Mouse (Mus musculus): ENCODE measurements at regions not wholly inside any gene's neighbourhood (a gene's known extent, or its start where the extent isn't known, plus 50 kb on each side); places are given as distances from the start of the nearest gene placed in this dataset.

DNA sequence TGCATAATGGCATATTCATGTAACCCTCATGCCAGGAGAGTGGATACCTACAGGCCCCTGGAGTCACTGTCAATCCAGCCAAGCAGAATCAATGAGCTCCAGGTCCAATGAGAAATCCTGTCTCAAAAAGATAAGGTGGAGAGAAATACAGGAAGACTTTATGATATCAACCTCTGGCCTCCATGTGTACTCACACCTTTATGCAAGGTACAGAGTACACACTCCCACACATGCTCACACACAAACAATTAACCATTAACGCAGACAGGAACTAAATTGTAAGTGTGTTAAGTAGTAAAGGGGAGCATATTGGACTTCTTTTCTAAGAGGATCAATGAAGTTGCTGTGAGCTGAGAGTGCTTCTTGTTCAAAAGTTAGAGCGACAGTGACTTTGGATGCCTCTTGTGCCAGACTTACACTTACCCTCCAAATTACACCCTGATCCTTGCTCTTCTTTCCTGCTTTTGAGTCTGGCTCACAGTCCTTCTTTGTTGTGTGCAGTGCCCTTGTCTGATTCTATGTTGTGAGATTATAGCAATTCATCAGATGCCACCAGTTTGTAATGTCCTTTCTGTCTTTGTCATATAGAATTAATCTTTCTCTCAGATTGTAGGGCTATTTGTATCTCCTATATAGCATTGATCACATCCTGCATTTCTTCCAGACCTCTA lies 153.5 kb downstream of the Dnajb9 start:
- no peak for TF ChIP-seq CTCF (IDR thresholded peaks at IDR 0.05)
- no peak for TF ChIP-seq EP300 (IDR thresholded peaks at IDR 0.05)
- no peaks in the 10 kb centered on the region for H3K27me3 ChIP-seq (replicated peaks; ENCODE audit: insufficient read depth, low read length)
- DNase-seq (ENCODE audit: low spot score) (no peak), ATAC-seq (no peak)
- H3K4me1 ChIP-seq (ENCODE audit: insufficient read depth, low read depth, low read length): no peaks in the 10 kb centered on the region
- H3K36me3 ChIP-seq (ENCODE audit: insufficient read depth, low read length): no peaks in the 10 kb centered on the region
- 88% methylated on average over 2 of the region's 2 CpGs for WGBS
- no peak overlapping the region for H3K4me2 ChIP-seq (replicated peaks; ENCODE audit: low read depth, low read length)
- H3K9ac ChIP-seq (replicated peaks; ENCODE audit: low read depth): no peak overlapping the region
- H3K27ac ChIP-seq (ENCODE audit: low read length): no peak overlapping the region
- no peak overlapping the region for H3K4me3 ChIP-seq (ENCODE audit: low read depth, low read length)
- H3K9me3 ChIP-seq (ENCODE audit: low read length): no peaks in the 10 kb centered on the region

GRCm38 (mm10) chr12:44045806-44046205 lies 164.3 kb downstream of the Dnajb9 start:
- DNase-seq (ENCODE audit: low spot score): no peak
- H3K9ac ChIP-seq (replicated peaks; ENCODE audit: low read depth): no peak overlapping the region
- no peaks in the 10 kb centered on the region for H3K27me3 ChIP-seq (replicated peaks; ENCODE audit: insufficient read depth, low read length)
- 48% methylated on average over 2 of the region's 2 CpGs for WGBS
- no peak overlapping the region for H3K4me3 ChIP-seq (ENCODE audit: low read depth, low read length)
- TF ChIP-seq EP300 (IDR thresholded peaks at IDR 0.05): no peak
- no peak for TF ChIP-seq CTCF (IDR thresholded peaks at IDR 0.05)
- H3K4me1 ChIP-seq (ENCODE audit: insufficient read depth, low read depth, low read length): no peaks in the 10 kb centered on the region
- no peaks in the 10 kb centered on the region for H3K36me3 ChIP-seq (ENCODE audit: insufficient read depth, low read length)
- ATAC-seq: no peak
- no peaks in the 10 kb centered on the region for H3K9me3 ChIP-seq (ENCODE audit: low read length)
- no peak overlapping the region for H3K4me2 ChIP-seq (replicated peaks; ENCODE audit: low read depth, low read length)
- no peak overlapping the region for H3K27ac ChIP-seq (ENCODE audit: low read length)

GRCm38 (mm10) chr12:44044388-44045105 lies 165.6 kb downstream of the Dnajb9 start:
- Histone ChIP-seq H3K4me2 (replicated peaks; ENCODE audit: low read depth, low read length) (no peak overlapping the region), H3K9me3 (ENCODE audit: low read length) (no peaks in the 10 kb centered on the region), H3K4me1 (ENCODE audit: insufficient read depth, low read depth, low read length) (no peaks in the 10 kb centered on the region), H3K27me3 (replicated peaks; ENCODE audit: insufficient read depth, low read length) (no peaks in the 10 kb centered on the region), H3K36me3 (ENCODE audit: insufficient read depth, low read length) (no peaks in the 10 kb centered on the region), H3K9ac (replicated peaks; ENCODE audit: low read depth) (no peak overlapping the region), H3K27ac (ENCODE audit: low read length) (no peak overlapping the region), H3K4me3 (ENCODE audit: low read depth, low read length) (no peak overlapping the region)
- TF ChIP-seq CTCF (IDR thresholded peaks at IDR 0.05) (no peak), EP300 (IDR thresholded peaks at IDR 0.05) (no peak)
- DNase-seq (ENCODE audit: low spot score): no peak
- no peak for ATAC-seq
- WGBS: 74% methylated on average over 14 of the region's 14 CpGs

DNA sequence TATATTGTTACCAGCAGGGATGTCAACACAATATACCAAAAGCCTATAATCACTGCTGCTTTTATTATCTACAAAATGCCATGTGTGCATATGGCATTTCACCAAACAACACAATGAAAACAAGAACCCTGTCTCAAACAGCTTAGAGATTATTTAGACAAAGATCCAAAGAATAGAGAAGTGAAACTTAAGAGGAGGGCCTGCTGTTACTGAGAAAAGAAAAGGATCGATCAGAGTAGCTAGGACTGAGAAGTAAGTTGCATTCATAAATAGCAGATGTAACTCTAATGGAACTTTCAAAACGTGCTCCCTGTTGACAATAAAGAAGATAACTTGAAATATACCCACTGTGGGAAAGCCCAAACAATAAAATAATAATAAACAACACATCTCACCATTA lies 203.3 kb downstream of the Dnajb9 start:
- DNase-seq (ENCODE audit: low spot score) (no peak), ATAC-seq (no peak)
- 52% methylated on average over 2 of the region's 2 CpGs for WGBS
- no peaks in the 10 kb centered on the region for H3K9me3 ChIP-seq (ENCODE audit: low read length)
- TF ChIP-seq EP300 (IDR thresholded peaks at IDR 0.05) (no peak), CTCF (IDR thresholded peaks at IDR 0.05) (no peak)
- no peak overlapping the region for H3K4me3 ChIP-seq (ENCODE audit: low read depth, low read length)
- H3K9ac ChIP-seq (replicated peaks; ENCODE audit: low read depth): no peak overlapping the region
- H3K4me2 ChIP-seq (replicated peaks; ENCODE audit: low read depth, low read length): no peak overlapping the region
- H3K36me3 ChIP-seq (ENCODE audit: insufficient read depth, low read length): no peaks in the 10 kb centered on the region
- H3K4me1 ChIP-seq (ENCODE audit: insufficient read depth, low read depth, low read length): no peaks in the 10 kb centered on the region
- H3K27ac ChIP-seq (ENCODE audit: low read length): no peak overlapping the region
- H3K27me3 ChIP-seq (replicated peaks; ENCODE audit: insufficient read depth, low read length): no peaks in the 10 kb centered on the region

DNA sequence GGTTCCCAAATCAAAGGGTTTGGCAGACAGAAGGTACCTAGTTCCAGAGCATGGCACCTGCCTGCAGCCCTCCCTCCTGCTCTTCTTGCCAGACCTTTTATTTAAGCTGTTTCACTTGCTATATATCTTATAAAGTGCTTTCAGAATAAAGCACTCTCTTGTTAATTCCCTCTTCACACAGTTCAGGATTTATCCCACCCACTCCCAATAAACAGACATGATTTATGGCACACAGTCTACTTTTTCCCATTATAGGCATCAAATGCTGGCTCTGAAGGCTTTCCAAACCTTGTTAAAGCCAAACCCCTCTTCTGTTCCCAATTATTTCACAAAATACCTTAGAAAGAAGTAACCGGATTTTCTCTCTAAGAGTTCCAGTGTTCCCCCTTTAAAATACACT lies 226.6 kb downstream of the Dnajb9 start:
- DNase-seq (ENCODE audit: low spot score) (no peak), ATAC-seq (no peak)
- TF ChIP-seq CTCF (IDR thresholded peaks at IDR 0.05): no peak
- no peak for TF ChIP-seq EP300 (IDR thresholded peaks at IDR 0.05)
- WGBS: 90% methylated on average over 1 of the region's 1 CpGs
- Histone ChIP-seq H3K36me3 (ENCODE audit: insufficient read depth, low read length) (no peaks in the 10 kb centered on the region), H3K4me1 (ENCODE audit: insufficient read depth, low read depth, low read length) (no peaks in the 10 kb centered on the region), H3K27me3 (replicated peaks; ENCODE audit: insufficient read depth, low read length) (no peaks in the 10 kb centered on the region), H3K27ac (ENCODE audit: low read length) (no peak overlapping the region), H3K4me2 (replicated peaks; ENCODE audit: low read depth, low read length) (no peak overlapping the region), H3K9ac (replicated peaks; ENCODE audit: low read depth) (no peak overlapping the region), H3K9me3 (ENCODE audit: low read length) (no peaks in the 10 kb centered on the region), H3K4me3 (ENCODE audit: low read depth, low read length) (no peak overlapping the region)

GRCm38 (mm10) chr12:43963973-43964372 lies 246.2 kb downstream of the Dnajb9 start:
- no peaks in the 10 kb centered on the region for H3K36me3 ChIP-seq (ENCODE audit: insufficient read depth, low read length)
- H3K27me3 ChIP-seq (replicated peaks; ENCODE audit: insufficient read depth, low read length): no peaks in the 10 kb centered on the region
- no peak overlapping the region for H3K4me3 ChIP-seq (ENCODE audit: low read depth, low read length)
- ATAC-seq (no peak), DNase-seq (ENCODE audit: low spot score) (no peak)
- no peak overlapping the region for H3K4me2 ChIP-seq (replicated peaks; ENCODE audit: low read depth, low read length)
- TF ChIP-seq EP300 (IDR thresholded peaks at IDR 0.05) (no peak), CTCF (IDR thresholded peaks at IDR 0.05) (no peak)
- H3K9me3 ChIP-seq (ENCODE audit: low read length): no peaks in the 10 kb centered on the region
- WGBS: 49% methylated on average over 1 of the region's 1 CpGs
- no peak overlapping the region for H3K9ac ChIP-seq (replicated peaks; ENCODE audit: low read depth)
- H3K27ac ChIP-seq (ENCODE audit: low read length): no peak overlapping the region
- H3K4me1 ChIP-seq (ENCODE audit: insufficient read depth, low read depth, low read length): no peaks in the 10 kb centered on the region
